Mouse (Mus musculus) G1E (cell line): ENCODE measurements at regions not wholly inside any gene's neighbourhood (a gene's known extent, or its start where the extent isn't known, plus 50 kb on each side); places are given as distances from the start of the nearest gene placed in this dataset.

ENCODE experiments used
- CTCF ChIP-seq: IDR thresholded peaks from 2 replicates; pipeline ENCODE4 v1.5.1; 2012; ENCODE audit warnings: low read depth, low read length, inconsistent platforms, mixed read lengths
- GATA1 ChIP-seq: IDR thresholded peaks from 2 replicates; pipeline ENCODE4 v1.6.1; 2012; ENCODE audit warnings: borderline replicate concordance, low read length, inconsistent platforms, mixed read lengths
- POLR2AphosphoS5 ChIP-seq: IDR thresholded peaks from 2 replicates; pipeline ENCODE4 v1.6.1; 2012; ENCODE audit warnings: low read depth, low read length, inconsistent platforms; ENCODE audit not compliant: insufficient replicate concordance
- TAL1 ChIP-seq: conservative IDR thresholded peaks from 2 replicates; pipeline ENCODE4 v1.6.1; 2012; ENCODE audit warnings: low read depth, low read length, inconsistent platforms, mixed read lengths

DNA sequence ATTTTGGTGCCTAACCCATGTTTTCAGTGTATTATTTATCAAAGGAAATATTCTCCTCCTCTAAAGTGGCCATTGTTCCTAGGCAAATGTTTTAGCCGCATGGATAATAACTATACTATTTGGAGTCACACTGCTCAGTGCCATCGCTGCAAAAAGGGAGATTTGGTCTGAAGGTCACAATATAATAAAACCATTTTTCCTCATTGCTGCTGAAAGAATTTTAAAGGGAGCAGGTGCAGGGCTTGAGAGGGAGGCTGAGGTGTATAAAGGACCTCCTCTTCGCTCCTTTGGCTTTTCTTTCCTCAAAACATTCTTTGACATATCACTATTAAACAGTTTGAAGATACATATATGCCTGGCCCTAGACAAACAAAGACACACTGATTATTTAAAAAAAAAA is 435.9 kb upstream of the Sox9 start:
- no peak for TF ChIP-seq CTCF
- TF ChIP-seq POLR2AphosphoS5, result no peak
- TF ChIP-seq TAL1, result no peak
- TF ChIP-seq GATA1, result no peak
